Mouse (Mus musculus) lung, adult 18-20 months (tissue): ENCODE measurements at regions not wholly inside any gene's neighbourhood (a gene's known extent, or its start where the extent isn't known, plus 50 kb on each side); places are given as distances from the start of the nearest gene placed in this dataset.
A peak's percentile ranks its signal among the peaks of the same experiment; 100 is the strongest.

Source experiments
- DNase-seq, 2 experiments: peaks; one replicate each; pipeline ENCODE4 v3.0.0; 2022; ENCODE audit warnings: mixed read lengths in 2 of 2

- DNase-seq: no peak
These were observed 228.4 kb upstream of the Mmadhc start for GRCm38 (mm10) chr2:50524838-50525615.

- DNase-seq: no peak
These were observed 223.6 kb upstream of the Mmadhc start for GRCm38 (mm10) chr2:50520169-50520568.

GRCm38 (mm10) chr2:50519129-50519504 is 222.5 kb upstream of the Mmadhc start:
- no peak for DNase-seq

GRCm38 (mm10) chr2:50518371-50519128 is 221.9 kb upstream of the Mmadhc start:
- DNase-seq: no peak

- no peak for DNase-seq
These were observed 216.7 kb upstream of the Mmadhc start for GRCm38 (mm10) chr2:50513276-50513675.

- no peak for DNase-seq
These were observed 202.1 kb upstream of the Mmadhc start for GRCm38 (mm10) chr2:50498713-50499112.

GRCm38 (mm10) chr2:50496057-50496433 is 199.4 kb upstream of the Mmadhc start:
- no peak for DNase-seq

- DNase-seq: no peak
These were observed 198.8 kb upstream of the Mmadhc start for GRCm38 (mm10) chr2:50495141-50496056.

- no peak for DNase-seq
These were observed 197.2 kb upstream of the Mmadhc start for GRCm38 (mm10) chr2:50493597-50494335.

GRCm38 (mm10) chr2:50463799-50464198 is 167.2 kb upstream of the Mmadhc start:
- DNase-seq: no peak

GRCm38 (mm10) chr2:50462378-50462777 is 165.8 kb upstream of the Mmadhc start:
- DNase-seq: no peak

- DNase-seq: no peak
These were observed 160.1 kb upstream of the Mmadhc start for GRCm38 (mm10) chr2:50456654-50457053.

GRCm38 (mm10) chr2:50448117-50448516 is 151.5 kb upstream of the Mmadhc start:
- DNase-seq: no peak

- no peak for DNase-seq
These were observed 149.4 kb upstream of the Mmadhc start for GRCm38 (mm10) chr2:50445963-50446485.

GRCm38 (mm10) chr2:50440333-50440732 is 143.7 kb upstream of the Mmadhc start:
- DNase-seq: no peak

GRCm38 (mm10) chr2:50433166-50433565 is 136.6 kb upstream of the Mmadhc start:
- DNase-seq: no peak

- no peak for DNase-seq
These were observed 128.6 kb upstream of the Mmadhc start for GRCm38 (mm10) chr2:50425151-50425550.

GRCm38 (mm10) chr2:50419648-50420047 is 123.0 kb upstream of the Mmadhc start:
- DNase-seq: peak in 1 of 2 experiments; percentile 4

- peak in 1 of 2 experiments; percentile 1 for DNase-seq
These were observed 121.0 kb upstream of the Mmadhc start for GRCm38 (mm10) chr2:50417643-50418042.

GRCm38 (mm10) chr2:50417135-50417534 is 120.5 kb upstream of the Mmadhc start:
- no peak for DNase-seq

- DNase-seq: no peak
These were observed 119.5 kb upstream of the Mmadhc start for GRCm38 (mm10) chr2:50416056-50416455.

GRCm38 (mm10) chr2:50405932-50406331 is 109.3 kb upstream of the Mmadhc start:
- no peak for DNase-seq
